Mouse (Mus musculus) E14TG2a.4 (cell line): ENCODE results near the gene Sgcb.

ENCODE experiments used
- CTCF ChIP-seq: conservative IDR thresholded peaks from 2 replicates; pipeline ENCODE4 v1.5.1; 2014; ENCODE audit warnings: low read length
- POU5F1 ChIP-seq: IDR thresholded peaks from 2 replicates; pipeline ENCODE4 v1.6.1; 2014; ENCODE audit warnings: low read length, borderline replicate concordance

GRCm38 (mm10) chr5:73650365-73650964 is 2.9 kb upstream of the Sgcb start:
- no peak for TF ChIP-seq CTCF
- no peak for TF ChIP-seq POU5F1
